Mouse (Mus musculus) ES-Bruce4 (cell line): ENCODE results near the gene Recql5. TPM values are rescaled to one million over a fixed set of nuclear protein-coding genes. Genes with fewer than 3 reads are reported as not detected.

ENCODE experiments used
- H3K27ac ChIP-seq: 2 replicates; pipeline ENCODE4 v1.5.1; 2012; ENCODE audit warnings: low read length, inconsistent platforms; ENCODE audit not compliant: insufficient read depth
- H3K27me3 ChIP-seq: 2 replicates; pipeline ENCODE4 v1.6.1; 2012; ENCODE audit warnings: mild to moderate bottlenecking, low read length, inconsistent platforms; ENCODE audit not compliant: control insufficient read depth, poor library complexity, insufficient read depth, severe bottlenecking
- H3K36me3 ChIP-seq: 2 replicates; pipeline ENCODE4 v1.6.1; 2012; ENCODE audit warnings: inconsistent platforms, mild to moderate bottlenecking, low read length, moderate library complexity; ENCODE audit not compliant: control insufficient read depth, poor library complexity, insufficient read depth, severe bottlenecking
- H3K4me1 ChIP-seq: one replicate; pipeline ENCODE4 v1.8.1; 2011; ENCODE audit warnings: low read length; ENCODE audit not compliant: control insufficient read depth, insufficient read depth
- H3K4me3 ChIP-seq: 2 replicates; pipeline ENCODE4 v1.5.1; 2011; ENCODE audit warnings: low read depth, mild to moderate bottlenecking, low read length
- H3K9ac ChIP-seq: 2 replicates; pipeline ENCODE4 v1.6.1; 2012; ENCODE audit warnings: low read depth, mild to moderate bottlenecking, inconsistent platforms; ENCODE audit not compliant: poor library complexity, severe bottlenecking
- H3K9me3 ChIP-seq: replicated peaks from 2 replicates; pipeline ENCODE4 v1.6.1; 2012; ENCODE audit warnings: mild to moderate bottlenecking, low read length, inconsistent platforms; ENCODE audit not compliant: control insufficient read depth, poor library complexity, insufficient read depth, severe bottlenecking
- CTCF ChIP-seq: IDR thresholded peaks from one replicate; pipeline ENCODE4 v1.8.1; 2011; ENCODE audit warnings: low read depth, low read length
- EP300 ChIP-seq: IDR thresholded peaks from 2 replicates; pipeline ENCODE4 v1.6.1; 2011; ENCODE audit warnings: low read depth, low read length; ENCODE audit not compliant: insufficient read depth
- POLR2A ChIP-seq: IDR thresholded peaks from one replicate; pipeline ENCODE4 v1.8.1; 2011; ENCODE audit warnings: low read length; ENCODE audit not compliant: insufficient read depth
- polyA plus RNA-seq: library from polyadenylated mRNA; stranded (reverse); fragments of >200 nt; gene quantifications from 2 replicates; pipeline ENCODE4 v1.2.4, GENCODE M21; 2011; ENCODE audit warnings: low read depth; ENCODE audit not compliant: missing spikeins, insufficient read depth, insufficient read length

Gene Recql5
- polyA plus RNA-seq, 1 experiment, result 22.6 TPM

DNA sequence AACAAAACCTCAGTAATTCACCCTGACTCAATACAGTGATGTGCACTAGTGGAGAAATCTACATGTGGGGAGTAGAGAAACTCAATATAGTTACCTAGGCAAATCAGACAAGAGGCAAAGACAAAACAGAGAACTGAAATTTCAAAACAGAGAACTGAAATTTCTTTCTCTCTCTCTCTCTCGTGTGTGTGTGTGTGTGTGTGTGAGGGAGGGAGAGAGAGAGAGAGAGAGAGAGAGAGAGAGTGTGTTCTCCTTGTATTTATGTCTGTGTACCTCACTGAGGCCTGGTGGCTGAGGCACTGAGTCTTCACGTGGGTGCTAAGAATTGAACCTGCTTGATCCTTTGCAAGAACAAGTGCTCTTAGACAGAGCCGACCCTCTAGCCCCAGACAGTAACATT, 3.5 kb downstream of the Recql5 start:
- peaks cover 4% of the 10 kb centered on the region; the same call in 1 of the 2 replicates for H3K36me3 ChIP-seq
- H3K9ac ChIP-seq, result no peak overlapping the region
- H3K27me3 ChIP-seq, result no peaks in the 10 kb centered on the region
- TF ChIP-seq EP300, result no peak
- no peak for TF ChIP-seq POLR2A
- TF ChIP-seq CTCF, result no peak
- no peak overlapping the region for H3K4me3 ChIP-seq
- no peaks in the 10 kb centered on the region for H3K4me1 ChIP-seq
- no peak overlapping the region for H3K27ac ChIP-seq
- H3K9me3 ChIP-seq, result no peaks in the 10 kb centered on the region

GRCm38 (mm10) chr11:115929031-115929430, 4.2 kb downstream of the Recql5 start:
- Histone ChIP-seq H3K36me3 (peaks cover 4% of the 10 kb centered on the region; the same call in 1 of the 2 replicates), H3K27ac (no peak overlapping the region), H3K4me1 (no peaks in the 10 kb centered on the region), H3K27me3 (no peaks in the 10 kb centered on the region), H3K9ac (no peak overlapping the region), H3K4me3 (no peak overlapping the region), H3K9me3 (no peaks in the 10 kb centered on the region)
- TF ChIP-seq CTCF (no peak), POLR2A (no peak), EP300 (no peak)

DNA sequence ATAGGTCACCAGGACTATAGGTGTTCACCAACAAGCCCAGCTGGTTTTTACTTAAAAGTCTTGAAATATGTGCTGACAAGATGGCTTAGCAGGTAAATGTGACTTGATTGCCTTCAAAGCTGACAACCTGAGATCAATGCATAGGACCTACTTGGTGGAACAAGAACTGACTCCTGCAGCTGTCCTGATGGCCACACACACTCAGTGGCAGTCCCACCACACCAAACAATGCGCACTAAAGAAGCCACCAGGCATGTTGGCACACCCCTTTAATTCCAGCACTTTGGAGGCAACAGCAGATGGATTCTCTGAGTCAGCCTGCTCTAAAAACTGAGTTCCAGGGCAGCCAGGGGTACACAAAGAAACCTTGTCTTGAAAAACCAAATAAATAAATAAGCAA, 11.3 kb downstream of the Recql5 start:
- Histone ChIP-seq H3K4me1 (no peaks in the 10 kb centered on the region), H3K9me3 (no peaks in the 10 kb centered on the region), H3K4me3 (no peak overlapping the region), H3K9ac (no peak overlapping the region), H3K36me3 (peaks cover 2% of the 10 kb centered on the region; the same call in 1 of the 2 replicates), H3K27me3 (no peaks in the 10 kb centered on the region), H3K27ac (no peak overlapping the region)
- TF ChIP-seq POLR2A (no peak), EP300 (no peak), CTCF (no peak)

DNA sequence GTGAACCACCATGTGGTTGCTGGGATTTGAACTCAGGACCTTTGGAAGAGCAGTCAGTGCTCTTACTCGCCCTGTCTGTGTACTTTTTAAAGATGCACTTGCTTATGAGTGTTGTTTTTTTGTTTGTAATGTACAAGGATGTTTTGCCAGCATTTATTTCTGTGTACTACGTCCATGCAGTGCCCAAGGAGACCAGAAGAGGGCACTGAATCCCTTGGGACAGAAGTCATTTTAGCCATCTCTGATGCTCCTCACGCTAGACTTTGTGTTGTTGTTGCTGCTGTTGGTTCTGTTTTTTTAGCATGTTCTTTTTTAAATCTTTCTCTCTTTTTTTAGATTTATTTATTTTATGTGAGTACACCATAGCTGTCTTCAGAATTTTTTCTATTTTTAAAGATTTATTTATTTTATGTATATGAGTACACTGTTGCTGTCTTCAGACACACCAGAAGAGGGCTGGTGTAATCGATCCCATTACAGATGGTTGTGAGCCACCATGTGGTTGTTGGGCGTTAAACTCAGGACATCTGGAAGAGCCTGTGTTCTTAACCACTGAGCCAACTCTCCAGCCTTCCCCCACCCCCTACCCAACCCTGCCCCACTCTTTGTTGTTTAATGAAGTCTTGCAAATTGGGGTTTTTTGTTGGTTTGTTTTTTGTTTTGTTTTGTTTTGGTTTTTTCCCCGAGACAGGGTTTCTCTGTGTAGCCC, 13.0 kb downstream of the Recql5 start:
- Histone ChIP-seq H3K27ac (no peak overlapping the region), H3K27me3 (no peaks in the 10 kb centered on the region), H3K36me3 (0 out of 2 replicates have a peak, but pooled peaks cover 3% of the 10 kb centered on the region), H3K4me1 (no peaks in the 10 kb centered on the region), H3K4me3 (no peak overlapping the region), H3K9me3 (no peaks in the 10 kb centered on the region), H3K9ac (no peak overlapping the region)
- TF ChIP-seq POLR2A, result no peak
- no peak for TF ChIP-seq EP300
- TF ChIP-seq CTCF, result no peak

- no peaks in the 10 kb centered on the region for H3K27me3 ChIP-seq
- 0 out of 2 replicates have a peak, but pooled peaks cover 3% of the 10 kb centered on the region for H3K36me3 ChIP-seq
- TF ChIP-seq EP300 (no peak), CTCF (no peak), POLR2A (no peak)
- H3K4me1 ChIP-seq, result no peaks in the 10 kb centered on the region
- H3K27ac ChIP-seq, result no peak overlapping the region
- H3K4me3 ChIP-seq, result no peak overlapping the region
- H3K9me3 ChIP-seq, result no peaks in the 10 kb centered on the region
- H3K9ac ChIP-seq, result no peak overlapping the region
Observed at GRCm38 (mm10) chr11:115919073-115919472, 14.2 kb downstream of the Recql5 start.

- Histone ChIP-seq H3K36me3 (0 out of 2 replicates have a peak, but pooled peaks cover 3% of the 10 kb centered on the region), H3K4me1 (no peaks in the 10 kb centered on the region), H3K9ac (no peak overlapping the region), H3K4me3 (no peak overlapping the region), H3K27me3 (no peaks in the 10 kb centered on the region), H3K27ac (no peak overlapping the region), H3K9me3 (no peaks in the 10 kb centered on the region)
- TF ChIP-seq POLR2A, result no peak
- TF ChIP-seq EP300, result no peak
- TF ChIP-seq CTCF, result no peak
Observed at GRCm38 (mm10) chr11:115918637-115919036, 14.6 kb downstream of the Recql5 start.
